Mouse (Mus musculus): ENCODE results near the gene Cacna1b. TPM values are rescaled to one million over a fixed set of nuclear protein-coding genes. Genes with fewer than 3 reads are reported as not detected.

Cacna1b gene
- 0.19 TPM for polyA plus RNA-seq (2014; fragmentation: Illumina TruSeq; extraction: RNeasy Lipid Tissue Mini Kit (QIAGEN cat#74804); ENCODE audit: low replicate concordance)

GRCm38 (mm10) chr2:24763115-24763557 lies at the start of gene Cacna1b:
Cacna1b (minus strand) TSS chr2:24763152.

Other genes with a start within 250 kb of the Cacna1b start
- gene Ehmt1, start 156.5 kb upstream of the Cacna1b start, polyA plus RNA-seq (2014; fragmentation: Illumina TruSeq; extraction: RNeasy Lipid Tissue Mini Kit (QIAGEN cat#74804); ENCODE audit: low replicate concordance), result 10.2 TPM
- 13.2 TPM for gene Arrdc1, start 172.1 kb upstream of the Cacna1b start, polyA plus RNA-seq (2014; fragmentation: Illumina TruSeq; extraction: RNeasy Lipid Tissue Mini Kit (QIAGEN cat#74804); ENCODE audit: low replicate concordance)
- 3.6 TPM for gene Zmynd19, start 186.6 kb upstream of the Cacna1b start, polyA plus RNA-seq (2014; fragmentation: Illumina TruSeq; extraction: RNeasy Lipid Tissue Mini Kit (QIAGEN cat#74804); ENCODE audit: low replicate concordance)
- gene Dph7, start 199.2 kb upstream of the Cacna1b start, polyA plus RNA-seq (2014; fragmentation: Illumina TruSeq; extraction: RNeasy Lipid Tissue Mini Kit (QIAGEN cat#74804); ENCODE audit: low replicate concordance), result 1.4 TPM
- 23.6 TPM for gene Mrpl41, start 211.9 kb upstream of the Cacna1b start, polyA plus RNA-seq (2014; fragmentation: Illumina TruSeq; extraction: RNeasy Lipid Tissue Mini Kit (QIAGEN cat#74804); ENCODE audit: low replicate concordance)
- gene Pnpla7, start 212.9 kb upstream of the Cacna1b start, polyA plus RNA-seq (2014; fragmentation: Illumina TruSeq; extraction: RNeasy Lipid Tissue Mini Kit (QIAGEN cat#74804); ENCODE audit: low replicate concordance), result 2.2 TPM